Mouse (Mus musculus) testis, adult 2 months (tissue): ENCODE results near the gene Mmp19.

Source experiments
- CTCF ChIP-seq: fragments of 200-500 bp; IDR thresholded peaks from 2 replicates; pipeline ENCODE4 v1.5.1; 2012; ENCODE audit warnings: low read depth, mild to moderate bottlenecking, inconsistent platforms, low read length, moderate library complexity; ENCODE audit not compliant: control insufficient read depth, insufficient read depth, insufficient replicate concordance
- POLR2A ChIP-seq: fragments of 200-500 bp; IDR thresholded peaks from 2 replicates; pipeline ENCODE4 v1.6.1; 2012; ENCODE audit warnings: low read depth, mild to moderate bottlenecking, inconsistent platforms, low read length, moderate library complexity; ENCODE audit not compliant: control insufficient read depth

GRCm38 (mm10) chr10:128746972-128747645 is 43.6 kb upstream of the Mmp19 start:
- TF ChIP-seq CTCF (no peak), POLR2A (no peak)
